Mouse (Mus musculus): Measurements from ENCODE around the gene Alyref.

Gene Alyref

GRCm38 (mm10) chr11:120598283-120598989 is at the start of gene Alyref, which contains the start of gene Anapc11:
TSS of gene Alyref (minus strand) at chr11:120598365.
TSS of gene Anapc11 (plus strand) at chr11:120598421.
- DNase-seq (ENCODE audit: low spot score): peak; percentile 90

DNA sequence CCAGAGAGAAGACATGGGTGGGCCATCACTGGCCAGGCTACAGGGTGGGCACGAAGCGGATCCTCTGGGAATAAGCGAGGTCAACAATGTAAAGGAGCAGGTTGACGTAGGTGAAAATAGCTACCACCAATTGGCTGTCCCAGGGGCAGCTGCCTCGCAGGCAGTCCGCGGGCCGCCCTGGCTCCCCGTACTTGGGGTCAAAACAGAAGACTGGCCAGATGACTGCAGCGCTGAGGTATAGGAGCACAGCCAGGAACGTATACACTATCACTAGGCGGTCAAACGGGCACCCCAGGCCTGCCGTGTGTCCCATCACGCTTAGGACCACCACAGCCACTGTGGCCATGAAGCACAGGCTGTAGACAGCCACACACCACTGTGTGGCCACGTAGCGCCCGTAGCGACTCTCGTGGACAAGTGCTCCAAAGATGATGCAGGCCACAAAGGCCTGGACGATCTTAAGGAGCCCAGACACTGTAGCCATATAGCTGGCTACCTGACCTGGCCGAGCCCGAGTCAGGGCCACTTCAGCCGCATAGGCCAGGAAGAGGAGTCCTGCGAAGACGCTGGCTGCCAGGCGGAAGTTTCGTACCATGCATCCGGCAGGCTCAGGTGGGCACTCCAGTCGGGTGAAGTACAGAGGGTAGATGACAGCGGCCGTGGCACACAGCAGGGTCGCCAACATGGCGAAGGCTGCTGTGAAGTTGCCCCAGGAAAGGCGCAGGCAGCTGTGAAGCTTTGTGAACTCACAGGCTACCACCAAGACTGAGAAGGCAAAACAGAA is 49.1 kb upstream of the Alyref start:
- no peak for DNase-seq (ENCODE audit: low spot score)

GRCm38 (mm10) chr11:120643601-120643987 is 45.4 kb upstream of the Alyref start, which contains the start of gene Pycr1:
TSS of gene Pycr1 (minus strand) at chr11:120643769.
- peak; percentile 88 for DNase-seq (ENCODE audit: low spot score)

DNA sequence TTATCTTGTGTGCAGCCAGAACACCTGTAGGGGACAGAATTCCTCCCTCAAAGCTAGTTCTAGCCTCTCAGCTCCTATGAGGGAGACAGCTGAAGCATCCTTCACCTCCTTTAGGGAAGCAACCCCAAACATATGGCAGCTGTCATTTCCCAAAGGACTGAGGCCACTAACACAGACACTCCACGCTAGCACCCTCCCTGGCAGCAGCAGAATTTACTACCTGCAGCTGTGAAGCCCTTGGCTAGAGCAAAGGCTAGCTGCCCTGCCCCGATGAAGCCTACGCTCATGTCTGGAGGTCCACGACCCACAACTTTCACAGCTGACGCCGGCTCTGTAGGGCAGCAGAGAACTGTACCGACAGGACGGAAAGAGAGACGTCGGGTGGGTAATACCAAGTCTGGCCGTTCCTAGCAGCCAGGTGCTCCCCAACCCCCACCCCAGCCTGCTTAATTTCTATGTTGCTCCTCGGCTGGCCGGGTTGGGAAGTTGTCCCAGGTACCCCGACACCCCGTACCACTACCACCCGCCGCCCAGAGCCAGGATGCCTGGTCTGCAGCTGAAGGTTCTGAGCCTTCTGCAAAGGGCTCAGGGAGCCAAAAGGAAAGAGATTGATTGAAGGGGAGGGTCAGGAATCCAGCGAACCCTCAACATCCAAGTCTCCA is 44.9 kb upstream of the Alyref start:
- no peak for DNase-seq (ENCODE audit: low spot score)

- no peak for DNase-seq (ENCODE audit: low spot score)
These were observed 43.7 kb upstream of the Alyref start for GRCm38 (mm10) chr11:120641869-120642268.

GRCm38 (mm10) chr11:120641255-120641654 is 43.1 kb upstream of the Alyref start:
- DNase-seq (ENCODE audit: low spot score): no peak

DNA sequence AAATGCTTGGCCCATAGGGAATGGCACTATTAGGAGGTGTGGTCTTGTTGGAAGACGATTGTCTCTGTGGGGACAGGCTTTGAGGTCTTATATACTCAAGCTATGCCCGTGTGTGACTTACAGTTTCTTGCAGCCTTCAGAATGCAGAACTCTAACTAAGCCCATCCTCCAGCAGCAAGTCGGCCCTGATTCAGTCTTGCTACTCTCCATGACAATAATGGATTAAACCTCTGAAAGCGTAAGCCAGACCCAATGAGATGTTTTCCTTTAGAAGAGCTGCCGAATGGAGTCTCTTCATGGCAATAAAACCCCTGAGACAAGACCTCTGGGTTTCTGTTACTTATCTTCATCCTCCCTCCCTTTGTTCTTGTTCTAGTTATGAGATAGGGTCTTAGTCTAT is 36.6 kb upstream of the Alyref start:
- no peak for DNase-seq (ENCODE audit: low spot score)

DNA sequence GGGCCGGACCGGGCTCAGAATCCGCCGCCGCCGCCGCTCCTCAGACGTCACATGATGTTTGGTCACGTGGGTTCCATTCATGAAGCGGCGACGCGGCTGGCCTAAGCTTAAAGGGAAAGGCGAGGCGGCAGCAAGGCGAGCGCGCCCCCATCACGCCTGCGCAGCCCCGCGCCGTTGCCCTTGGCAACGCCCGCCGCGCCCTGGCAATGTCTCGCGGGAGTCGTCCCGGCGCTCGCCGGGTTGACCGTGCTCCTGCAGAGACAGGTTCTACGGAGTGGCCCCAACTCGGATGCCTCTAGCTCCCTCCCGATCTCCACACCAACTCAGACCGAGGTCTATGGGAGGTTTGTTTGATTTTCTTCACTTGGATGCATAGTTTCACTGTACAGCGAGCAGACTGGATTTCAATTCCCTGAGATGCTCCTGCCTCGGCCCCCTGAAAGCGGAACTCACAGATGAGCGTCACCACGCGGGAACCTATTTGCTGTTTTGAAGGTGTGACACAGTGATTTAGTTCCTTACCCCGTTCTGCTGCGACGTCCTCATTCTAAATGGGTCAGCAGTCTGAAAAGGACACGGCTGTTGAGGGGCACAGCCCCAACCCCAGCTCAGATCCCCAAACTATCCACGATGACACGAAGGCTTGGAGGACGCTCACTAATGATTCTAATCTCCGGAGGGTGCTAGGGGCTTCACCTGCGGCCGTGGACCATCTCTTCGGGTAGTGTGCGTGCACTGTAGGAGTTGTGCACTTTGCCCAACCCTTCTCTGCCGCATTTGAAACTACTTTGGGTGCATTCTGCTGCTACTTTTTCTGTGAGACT is 35.6 kb upstream of the Alyref start, which contains the start of gene Mafg:
Mafg (minus strand) TSS at position 81 of the 824 bp plus-strand sequence.
- peak; percentile 89 for DNase-seq (ENCODE audit: low spot score)

DNA sequence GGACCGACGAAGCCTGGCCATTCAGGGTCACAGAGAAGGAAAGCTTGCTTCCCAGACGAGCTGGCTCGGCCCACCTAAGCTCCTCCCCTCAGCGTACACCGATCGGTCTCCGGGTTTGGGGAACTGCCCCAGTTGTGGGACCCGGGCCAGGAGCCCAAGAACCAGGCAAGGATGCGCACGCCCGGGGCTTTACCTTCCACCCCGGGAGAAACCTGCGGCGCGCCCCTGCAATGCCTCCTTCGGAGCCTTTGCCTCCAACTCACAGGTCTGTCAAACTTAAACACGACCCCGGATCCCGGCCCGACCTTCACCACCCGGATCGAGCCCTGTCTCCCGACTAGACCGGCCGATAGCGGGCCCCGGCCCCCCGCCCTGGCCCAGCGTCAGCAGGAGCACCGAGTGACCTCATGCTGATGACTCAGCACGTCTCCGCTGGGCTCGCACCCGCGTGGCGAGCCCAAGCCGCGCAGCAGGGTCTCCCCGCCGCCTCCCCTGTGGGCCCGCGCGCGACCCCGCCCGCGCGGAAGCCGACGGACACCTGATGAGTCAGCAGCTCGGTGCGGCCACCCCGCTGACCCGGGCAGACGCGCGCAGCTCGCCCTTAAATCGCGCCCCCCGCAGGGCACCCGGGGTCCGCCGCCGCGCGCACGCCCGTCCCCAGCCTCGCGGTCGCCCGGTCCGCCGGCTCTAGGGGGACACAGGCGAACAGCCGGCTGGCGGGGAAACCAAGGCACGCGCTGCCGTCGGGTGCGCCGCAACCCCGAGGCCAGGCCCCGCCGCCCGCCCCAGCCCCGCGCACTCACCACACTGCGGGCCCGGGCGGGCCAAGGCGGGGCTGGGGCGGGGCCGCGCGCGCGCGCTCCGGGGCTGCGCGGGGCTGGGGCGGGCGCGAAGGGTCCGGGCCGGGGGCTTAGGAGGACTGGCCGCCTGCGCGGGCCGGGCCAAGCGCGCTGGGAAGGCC is 34.7 kb upstream of the Alyref start:
- peak; percentile 57 for DNase-seq (ENCODE audit: low spot score)

DNA sequence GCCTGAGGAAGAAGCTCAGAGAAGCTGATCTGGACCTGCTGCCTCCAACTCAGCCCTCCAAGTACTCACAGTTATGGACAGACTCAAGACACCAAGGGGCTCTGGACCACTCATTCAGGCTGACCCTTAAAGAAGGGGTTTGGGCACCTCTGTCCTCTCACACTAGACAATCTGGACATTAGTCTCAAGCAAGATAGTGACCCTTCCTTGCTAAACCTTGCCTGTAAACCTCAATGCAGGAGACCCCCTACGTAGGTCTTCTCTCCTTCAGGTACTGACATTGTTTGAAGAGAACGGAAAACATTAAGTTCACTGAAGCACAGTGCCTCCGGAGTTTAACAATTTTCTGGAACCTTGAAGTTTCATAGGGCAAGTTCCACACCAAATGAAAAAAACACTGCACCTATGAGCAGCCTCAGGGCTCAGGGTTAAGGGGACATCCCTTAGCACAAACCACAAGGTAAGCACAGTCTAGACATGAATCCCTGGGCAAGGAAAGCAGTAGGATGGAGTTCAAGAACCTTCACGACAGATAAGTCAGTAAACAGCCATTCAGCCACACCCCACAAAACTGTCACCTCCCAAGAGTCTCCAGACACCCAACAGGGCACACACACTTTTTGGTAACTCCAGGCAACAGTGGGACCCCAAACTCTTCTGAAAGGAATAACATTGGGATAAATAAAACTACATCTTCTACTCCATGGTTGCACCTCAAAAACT is 33.7 kb upstream of the Alyref start:
- DNase-seq (ENCODE audit: low spot score): no peak

- no peak for DNase-seq (ENCODE audit: low spot score)
These were observed 32.9 kb upstream of the Alyref start for GRCm38 (mm10) chr11:120630881-120631725.

GRCm38 (mm10) chr11:120630401-120630871 is 32.3 kb upstream of the Alyref start:
- no peak for DNase-seq (ENCODE audit: low spot score)

DNA sequence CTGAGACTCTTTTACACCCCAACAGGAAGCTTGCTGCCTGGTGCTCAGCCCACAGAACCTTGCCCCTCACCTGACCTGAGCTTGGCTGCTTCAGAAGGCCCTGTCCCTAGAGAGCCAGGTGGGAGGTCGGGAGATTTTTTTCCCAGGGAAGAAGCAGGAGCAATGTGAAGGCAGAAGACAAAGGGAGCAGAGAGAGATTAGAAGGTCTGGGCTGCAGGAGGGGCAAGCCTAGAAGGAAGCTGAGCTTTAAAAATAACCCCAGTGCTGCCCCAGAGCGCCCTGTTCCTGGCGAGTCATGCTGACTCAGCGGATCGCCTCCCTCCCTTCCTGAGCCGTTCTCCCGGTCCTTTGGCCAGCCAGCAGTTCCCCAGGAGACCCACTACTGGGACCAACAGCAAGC is 31.7 kb upstream of the Alyref start:
- no peak for DNase-seq (ENCODE audit: low spot score)

- no peak for DNase-seq (ENCODE audit: low spot score)
These were observed 31.2 kb upstream of the Alyref start for GRCm38 (mm10) chr11:120629341-120629730.

DNA sequence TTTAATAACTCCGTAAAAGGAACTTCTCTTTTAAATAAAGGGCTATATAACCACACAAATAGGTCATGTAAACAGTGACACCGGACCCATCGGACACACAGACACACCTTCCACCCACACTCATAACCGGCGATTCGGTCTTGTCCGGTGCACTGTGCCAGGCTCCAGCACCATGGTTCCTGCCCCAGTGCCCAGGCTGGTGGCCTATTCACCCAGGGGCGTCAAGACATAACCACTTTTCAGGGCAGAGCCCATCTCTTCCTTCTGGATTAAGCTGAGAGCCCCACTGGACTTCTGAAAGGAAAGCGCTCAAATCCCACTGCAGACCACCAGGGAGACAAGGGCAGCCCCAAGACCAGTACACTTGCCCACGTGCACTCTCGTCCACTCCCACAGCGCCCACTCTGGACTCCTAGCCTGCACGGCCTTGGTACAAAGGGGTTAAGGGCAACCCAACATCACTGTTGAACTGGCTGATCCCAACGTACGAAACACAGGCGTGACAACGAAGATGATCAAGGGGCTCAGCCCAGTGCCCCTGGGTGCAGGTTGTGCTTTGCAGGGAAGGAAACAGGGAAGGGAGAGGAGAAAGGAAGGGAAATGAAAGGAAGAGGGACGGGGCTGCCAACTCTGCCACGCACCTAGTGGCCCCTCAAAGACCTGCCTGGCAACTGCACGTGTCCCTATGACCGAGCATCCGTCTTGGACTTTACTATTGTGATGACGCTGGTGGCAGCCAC is 30.6 kb upstream of the Alyref start:
- no peak for DNase-seq (ENCODE audit: low spot score)

GRCm38 (mm10) chr11:120627468-120628300 is 29.5 kb upstream of the Alyref start:
- no peak for DNase-seq (ENCODE audit: low spot score)

DNA sequence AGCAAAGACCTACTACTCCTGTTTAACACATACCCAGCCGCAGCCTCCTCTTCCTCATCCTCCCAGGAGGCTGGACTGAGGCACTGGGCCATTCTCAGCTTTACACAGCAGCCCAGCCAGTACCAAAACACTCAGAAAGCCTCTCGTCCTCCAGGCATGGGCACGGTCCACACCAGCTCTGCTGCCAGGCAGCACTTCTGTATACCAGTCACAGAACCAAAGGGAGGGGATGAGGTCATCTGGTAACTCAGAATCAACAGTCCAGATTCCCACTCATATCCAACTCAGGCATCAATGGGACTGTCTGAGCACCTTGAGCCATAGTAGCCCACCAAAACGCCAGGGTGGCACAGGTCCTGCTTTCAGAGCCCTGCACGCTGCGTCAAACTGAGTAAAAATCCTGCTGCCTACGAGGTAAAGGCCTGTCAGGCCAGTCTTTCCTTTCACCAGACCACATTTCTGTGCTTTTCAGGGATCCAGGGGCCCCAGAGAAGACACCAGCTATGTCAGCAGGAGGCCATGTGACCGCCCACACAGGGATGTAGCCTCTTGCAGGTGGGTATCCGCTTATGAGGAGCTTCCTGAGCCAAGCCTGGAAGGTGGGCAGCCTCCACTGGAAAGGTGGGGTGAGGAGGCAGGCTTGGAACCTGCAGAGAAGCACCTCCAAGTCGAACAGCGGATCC is 28.8 kb upstream of the Alyref start:
- no peak for DNase-seq (ENCODE audit: low spot score)
